24 mouse cellular contexts compared by ENCODE assay signal in genomic region chr14:55711786-55712185, GRCm38 (mm10). TPM values are rescaled to one million over a fixed set of nuclear protein-coding genes. Genes with fewer than 3 reads are reported as not detected.
DNase-seq lines count a peak whose midpoint lies in the region; ATAC-seq and TF ChIP-seq lines count a peak whose summit lies in the region.
"Had no signal": no experiment of that assay in that cellular context is flagged by ENCODE, and none has a peak within 500 bp of the region (broad histone marks: within the 10 kb centered on the region; RNA-seq: fewer than 3 reads in every experiment).

No protein-coding gene starts in this region.

- TF ChIP-seq CTCF in liver, embryonic 14.5 days (IDR thresholded peaks at IDR 0.05; ENCODE audit: low read depth), result peak; percentile 21
- TF ChIP-seq CTCF in G1E (IDR thresholded peaks at IDR 0.05; ENCODE audit: low read depth, low read length), result no peak

- H3K4me2 ChIP-seq in liver, embryonic 14.5 days (ENCODE audit: low read depth), result no peak overlapping the region
- H3K4me2 ChIP-seq in liver, embryonic 11.5 days, result no peak overlapping the region
- H3K4me2 ChIP-seq in stomach, embryonic 15.5 days, result peak overlapping the region; percentile 54
- H3K4me2 ChIP-seq in midbrain, embryonic 14.5 days (ENCODE audit: low read length), result no peak overlapping the region
- H3K4me2 ChIP-seq: embryonic facial prominence, embryonic 13.5 days; forebrain, embryonic 13.5 days; hindbrain, embryonic 14.5 days; lung, embryonic 14.5 days; midbrain, embryonic 15.5 days; neural tube, embryonic 12.5 days had no signal

- no peak overlapping the region for H3K27ac ChIP-seq in liver, embryonic 14.5 days
- H3K27ac ChIP-seq in liver, embryonic 11.5 days (ENCODE audit: low read depth, low read length), result no peak overlapping the region
- H3K27ac ChIP-seq in stomach, embryonic 15.5 days, result peak overlapping the region; percentile 40; the same call in 1 of the 2 replicates
- no peak overlapping the region for H3K27ac ChIP-seq in midbrain, embryonic 14.5 days (replicated peaks; ENCODE audit: low read depth, low read length)
- H3K27ac ChIP-seq: embryonic facial prominence, embryonic 13.5 days; forebrain, embryonic 13.5 days; heart, embryonic 10.5 days; hindbrain, embryonic 14.5 days; midbrain, embryonic 15.5 days; neural tube, embryonic 12.5 days had no signal

- no peak for ATAC-seq in liver, embryonic 14.5 days (ENCODE audit: insufficient read depth)
- ATAC-seq in liver, embryonic 11.5 days (replicated peaks; ENCODE audit: low FRiP score), result no peak
- no peak for ATAC-seq in G1E (ENCODE audit: extremely low read depth, insufficient number of reproducible peaks, low FRiP score, poor library complexity, severe bottlenecking)
- no peak for ATAC-seq in stomach, embryonic 15.5 days (ENCODE audit: insufficient read depth, low FRiP score, low read depth)
- ATAC-seq in midbrain, embryonic 14.5 days (ENCODE audit: low FRiP score, low TSS enrichment), result no peak
- ATAC-seq: activated CD4-positive, CD25-positive, alpha-beta regulatory T cell, adult 4 months; forebrain, embryonic 13.5 days; inflammation-experienced regulatory T-cells, adult 6 months; midbrain, embryonic 15.5 days had no signal

- H3K36me3 ChIP-seq in liver, embryonic 14.5 days (replicated peaks; ENCODE audit: control insufficient read depth, insufficient read depth, low read depth), result no peaks in the 10 kb centered on the region
- 0 out of 2 replicates have a peak, but pooled peaks cover under 1% of the 10 kb centered on the region for H3K36me3 ChIP-seq in liver, embryonic 11.5 days (ENCODE audit: control insufficient read depth, insufficient read depth, low read length)
- H3K36me3 ChIP-seq in G1E (replicated peaks), result peaks cover 47% of the 10 kb centered on the region
- H3K36me3 ChIP-seq in stomach, embryonic 15.5 days, result 0 out of 2 replicates have a peak, but pooled peaks cover 4% of the 10 kb centered on the region
- H3K36me3 ChIP-seq in midbrain, embryonic 14.5 days (ENCODE audit: control insufficient read depth, insufficient read depth, low read length), result peaks cover 9% of the 10 kb centered on the region
- H3K36me3 ChIP-seq: midbrain, embryonic 15.5 days; neural tube, embryonic 12.5 days had no signal

- no peak overlapping the region for H3K9ac ChIP-seq in liver, embryonic 14.5 days (replicated peaks)
- no peak overlapping the region for H3K9ac ChIP-seq in liver, embryonic 11.5 days (ENCODE audit: low read depth, low read length)
- H3K9ac ChIP-seq in stomach, embryonic 15.5 days, result no peak overlapping the region
- H3K9ac ChIP-seq in midbrain, embryonic 14.5 days (replicated peaks; ENCODE audit: low read length), result no peak overlapping the region
- H3K9ac ChIP-seq: embryonic facial prominence, embryonic 13.5 days; forebrain, embryonic 13.5 days; hindbrain, embryonic 14.5 days; lung, embryonic 14.5 days; midbrain, embryonic 15.5 days; neural tube, embryonic 12.5 days had no signal

- no peaks in the 10 kb centered on the region for H3K9me3 ChIP-seq in liver, embryonic 14.5 days (ENCODE audit: control insufficient read depth, low read length)
- H3K9me3 ChIP-seq in liver, embryonic 11.5 days (ENCODE audit: control insufficient read depth, low read length), result no peaks in the 10 kb centered on the region
- no peaks in the 10 kb centered on the region for H3K9me3 ChIP-seq in G1E (replicated peaks)
- no peaks in the 10 kb centered on the region for H3K9me3 ChIP-seq in stomach, embryonic 15.5 days
- H3K9me3 ChIP-seq in midbrain, embryonic 14.5 days (ENCODE audit: control insufficient read depth, low read length), result no peaks in the 10 kb centered on the region
- H3K9me3 ChIP-seq: embryonic facial prominence, embryonic 13.5 days; forebrain, embryonic 13.5 days; heart, embryonic 10.5 days; midbrain, embryonic 15.5 days; neural tube, embryonic 12.5 days had no signal

- no peak overlapping the region for H3K4me3 ChIP-seq in liver, embryonic 14.5 days (ENCODE audit: insufficient read depth in 1 of 2, low read depth in 2 of 2, low read length in 2 of 2)
- H3K4me3 ChIP-seq in liver, embryonic 11.5 days (ENCODE audit: low read depth, low read length), result no peak overlapping the region
- peak overlapping the region; percentile 75; the same call in 1 of the 2 replicates for H3K4me3 ChIP-seq in G1E (ENCODE audit: low read depth, low read length)
- peak overlapping the region; percentile 35 for H3K4me3 ChIP-seq in stomach, embryonic 15.5 days (replicated peaks)
- no peak overlapping the region for H3K4me3 ChIP-seq in midbrain, embryonic 14.5 days (replicated peaks; ENCODE audit: low read depth, low read length)
- H3K4me3 ChIP-seq: embryonic facial prominence, embryonic 13.5 days; forebrain, embryonic 13.5 days; heart, embryonic 10.5 days; midbrain, embryonic 15.5 days; neural tube, embryonic 12.5 days had no signal

- TF ChIP-seq EP300 in liver, embryonic 14.5 days (IDR thresholded peaks at IDR 0.05; ENCODE audit: low read depth), result no peak

- no peaks in the 10 kb centered on the region for H3K27me3 ChIP-seq in liver, embryonic 14.5 days (ENCODE audit: control insufficient read depth, insufficient read depth, low read length)
- H3K27me3 ChIP-seq in liver, embryonic 11.5 days (replicated peaks; ENCODE audit: control insufficient read depth, insufficient read depth, low read length), result 0 out of 2 replicates have a peak, but pooled peaks cover 5% of the 10 kb centered on the region
- H3K27me3 ChIP-seq in G1E (ENCODE audit: insufficient read depth, low read length), result no peaks in the 10 kb centered on the region
- H3K27me3 ChIP-seq in stomach, embryonic 15.5 days (replicated peaks), result no peaks in the 10 kb centered on the region
- H3K27me3 ChIP-seq in midbrain, embryonic 14.5 days (ENCODE audit: control insufficient read depth, insufficient read depth, low read length), result 0 out of 2 replicates have a peak, but pooled peaks cover 8% of the 10 kb centered on the region

- 68% methylated on average over 7 of the region's 7 CpGs for WGBS in liver, embryonic 14.5 days (ENCODE audit: insufficient replicate concordance)
- 72% methylated on average over 7 of the region's 7 CpGs for WGBS in liver, embryonic 11.5 days
- WGBS in stomach, embryonic 15.5 days, result 72% methylated on average over 7 of the region's 7 CpGs
- 83% methylated on average over 7 of the region's 7 CpGs for WGBS in midbrain, embryonic 14.5 days

- H3K4me1 ChIP-seq in liver, embryonic 14.5 days (replicated peaks; ENCODE audit: control insufficient read depth in 2 of 2, insufficient read depth in 2 of 2, low read length in 1 of 2), result peaks cover 0 to 14% of the 10 kb centered on the region in 2 experiments; a peak in 2 of 4 replicates
- peaks cover 37% of the 10 kb centered on the region for H3K4me1 ChIP-seq in liver, embryonic 11.5 days (replicated peaks; ENCODE audit: control insufficient read depth, insufficient read depth, low read length)
- H3K4me1 ChIP-seq in G1E (ENCODE audit: insufficient read depth, low read depth, low read length), result peaks cover 81% of the 10 kb centered on the region
- peaks cover 7% of the 10 kb centered on the region; the same call in 1 of the 2 replicates for H3K4me1 ChIP-seq in stomach, embryonic 15.5 days
- no peaks in the 10 kb centered on the region for H3K4me1 ChIP-seq in midbrain, embryonic 14.5 days (ENCODE audit: control insufficient read depth, insufficient read depth, low read length)
- H3K4me1 ChIP-seq: forebrain, embryonic 13.5 days; midbrain, embryonic 15.5 days had no signal

- DNase-seq in kidney, adult 18-20 months, result peak; percentile 15
- DNase-seq in kidney, postnatal 10 days, result no peak
- DNase-seq in liver, embryonic 14.5 days (ENCODE audit: low read depth in 3 of 3, low spot score in 3 of 3), result no peak
- no peak for DNase-seq in liver, embryonic 11.5 days (ENCODE audit: low spot score)
- no peak for DNase-seq in G1E (ENCODE audit: low spot score)
- DNase-seq in thymus, postnatal 0 days (ENCODE audit: low spot score), result no peak
- DNase-seq in midbrain, embryonic 14.5 days, result no peak
- DNase-seq: adrenal gland, adult 8-10 months; cerebellum, adult 11-12 months; cerebellum, postnatal 25 days; heart, postnatal 4 days; lung, embryonic 14.5 days; lung, postnatal 4 days; thymus, adult 2 months had no signal

RNA-seq across cellular contexts. Expression of gene Tgm1, which starts 1.9 kb away (rescaled TPM):
- polyA plus RNA-seq in liver, embryonic 14.5 days (2012; rRNA removed), result 2.0 and 2.4 TPM in 2 replicates
- polyA plus RNA-seq in liver, embryonic 14.5 days (2014; fragmentation: Nextera tagmentation; extraction: Ambion mirVana), result 2.0 and 2.3 TPM in 2 replicates
- 3.0 and 3.3 TPM in 2 replicates for polyA plus RNA-seq in liver, embryonic 11.5 days (2014; fragmentation: Nextera tagmentation; extraction: Ambion mirVana)
- total RNA-seq in G1E (2014; fragmentation: Nextera tagmentation) (10.5 and 11.5 TPM in 2 replicates), G1E (2017) (11.7 and 13.1 TPM in 2 replicates)
- polyA plus RNA-seq in G1E (2012), result 26.6 and 31.1 TPM in 2 replicates
- polyA plus RNA-seq in stomach, embryonic 15.5 days (2015; fragmentation: Nextera tagmentation; extraction: Ambion mirVana), result 17.9 and 30.5 TPM in 2 replicates
- 2.0 and 3.0 TPM in 2 replicates for polyA plus RNA-seq in thymus, postnatal 0 days (2015; fragmentation: Nextera tagmentation; extraction: Ambion mirVana)
- 0.14 and 0.36 TPM in 2 replicates for polyA plus RNA-seq in midbrain, embryonic 14.5 days (2014; fragmentation: Nextera tagmentation; extraction: Ambion mirVana)
- total RNA-seq: megakaryocyte-erythroid progenitor cell, adult 5-6 weeks had no signal
- polyA plus RNA-seq: activated CD4-positive, CD25-positive, alpha-beta regulatory T cell, adult 4 months; inflammation-experienced regulatory T-cells, adult 6 months had no signal

RNA-seq across cellular contexts. Expression of gene Rabggta, which starts 10.3 kb away (rescaled TPM):
- polyA plus RNA-seq in liver, embryonic 14.5 days (2012; rRNA removed), result 10.9 and 12.8 TPM in 2 replicates
- polyA plus RNA-seq in liver, embryonic 14.5 days (2014; fragmentation: Nextera tagmentation; extraction: Ambion mirVana), result 7.4 and 8.1 TPM in 2 replicates
- 22.8 and 24.0 TPM in 2 replicates for polyA plus RNA-seq in liver, embryonic 11.5 days (2014; fragmentation: Nextera tagmentation; extraction: Ambion mirVana)
- total RNA-seq in G1E (2014; fragmentation: Nextera tagmentation) (11.9 and 12.4 TPM in 2 replicates), G1E (2017) (15.2 and 17.3 TPM in 2 replicates)
- polyA plus RNA-seq in G1E (2012), result 19.3 and 27.6 TPM in 2 replicates
- polyA plus RNA-seq in stomach, embryonic 15.5 days (2015; fragmentation: Nextera tagmentation; extraction: Ambion mirVana), result 30.0 and 35.8 TPM in 2 replicates
- 32.2 and 39.4 TPM in 2 replicates for polyA plus RNA-seq in thymus, postnatal 0 days (2015; fragmentation: Nextera tagmentation; extraction: Ambion mirVana)
- 39.4 and 48.5 TPM in 2 replicates for polyA plus RNA-seq in midbrain, embryonic 14.5 days (2014; fragmentation: Nextera tagmentation; extraction: Ambion mirVana)

RNA-seq across cellular contexts. Expression of gene Tinf2, which starts 30.2 kb away (rescaled TPM):
- 13.4 and 16.6 TPM in 2 replicates for polyA plus RNA-seq in liver, embryonic 14.5 days (2012; rRNA removed)
- 19.0 and 19.3 TPM in 2 replicates for polyA plus RNA-seq in liver, embryonic 14.5 days (2014; fragmentation: Nextera tagmentation; extraction: Ambion mirVana)
- 42.3 and 44.9 TPM in 2 replicates for polyA plus RNA-seq in liver, embryonic 11.5 days (2014; fragmentation: Nextera tagmentation; extraction: Ambion mirVana)
- 51.4 and 55.1 TPM in 2 replicates for total RNA-seq in G1E (2014; fragmentation: Nextera tagmentation)
- total RNA-seq in G1E (2017), result 42.4 and 42.7 TPM in 2 replicates
- 41.7 and 44.2 TPM in 2 replicates for polyA plus RNA-seq in G1E (2012)
- 33.9 and 40.4 TPM in 2 replicates for polyA plus RNA-seq in stomach, embryonic 15.5 days (2015; fragmentation: Nextera tagmentation; extraction: Ambion mirVana)
- polyA plus RNA-seq in thymus, postnatal 0 days (2015; fragmentation: Nextera tagmentation; extraction: Ambion mirVana), result 55.4 and 57.7 TPM in 2 replicates
- 23.4 and 26.9 TPM in 2 replicates for polyA plus RNA-seq in midbrain, embryonic 14.5 days (2014; fragmentation: Nextera tagmentation; extraction: Ambion mirVana)

RNA-seq across cellular contexts. Expression of gene Dhrs1, which starts 33.7 kb away (rescaled TPM):
- 21.2 and 31.0 TPM in 2 replicates for polyA plus RNA-seq in liver, embryonic 14.5 days (2012; rRNA removed)
- polyA plus RNA-seq in liver, embryonic 14.5 days (2014; fragmentation: Nextera tagmentation; extraction: Ambion mirVana), result 34.4 and 40.4 TPM in 2 replicates
- polyA plus RNA-seq in liver, embryonic 11.5 days (2014; fragmentation: Nextera tagmentation; extraction: Ambion mirVana), result 48.8 and 53.9 TPM in 2 replicates
- total RNA-seq in G1E (2014; fragmentation: Nextera tagmentation) (67.7 and 86.7 TPM in 2 replicates), G1E (2017) (39.3 and 57.2 TPM in 2 replicates)
- polyA plus RNA-seq in G1E (2012), result 4.2 and 6.5 TPM in 2 replicates
- polyA plus RNA-seq in stomach, embryonic 15.5 days (2015; fragmentation: Nextera tagmentation; extraction: Ambion mirVana), result 92.9 and 96.4 TPM in 2 replicates
- polyA plus RNA-seq in thymus, postnatal 0 days (2015; fragmentation: Nextera tagmentation; extraction: Ambion mirVana), result 63.6 and 65.8 TPM in 2 replicates
- polyA plus RNA-seq in midbrain, embryonic 14.5 days (2014; fragmentation: Nextera tagmentation; extraction: Ambion mirVana), result 60.1 and 65.1 TPM in 2 replicates

RNA-seq across cellular contexts. Expression of gene Nop9, which starts 33.7 kb away (rescaled TPM):
- polyA plus RNA-seq in liver, embryonic 14.5 days (2012; rRNA removed), result 13.1 and 13.2 TPM in 2 replicates
- 20.8 and 27.5 TPM in 2 replicates for polyA plus RNA-seq in liver, embryonic 14.5 days (2014; fragmentation: Nextera tagmentation; extraction: Ambion mirVana)
- 70.6 and 76.1 TPM in 2 replicates for polyA plus RNA-seq in liver, embryonic 11.5 days (2014; fragmentation: Nextera tagmentation; extraction: Ambion mirVana)
- total RNA-seq in G1E (2014; fragmentation: Nextera tagmentation) (23.0 and 32.6 TPM in 2 replicates), G1E (2017) (22.3 and 23.5 TPM in 2 replicates)
- polyA plus RNA-seq in G1E (2012), result 45.5 and 56.5 TPM in 2 replicates
- 34.3 and 36.7 TPM in 2 replicates for polyA plus RNA-seq in stomach, embryonic 15.5 days (2015; fragmentation: Nextera tagmentation; extraction: Ambion mirVana)
- 37.8 and 47.2 TPM in 2 replicates for polyA plus RNA-seq in thymus, postnatal 0 days (2015; fragmentation: Nextera tagmentation; extraction: Ambion mirVana)
- polyA plus RNA-seq in midbrain, embryonic 14.5 days (2014; fragmentation: Nextera tagmentation; extraction: Ambion mirVana), result 25.0 and 31.2 TPM in 2 replicates

Comparison
In these comparisons a context has a peak if more than half of its experiments do, and no peak if none do; other contexts are left out.
1. H3K4me3 ChIP-seq: peak in G1E (single experiment) and stomach, embryonic 15.5 days (single experiment); none in liver, embryonic 14.5 days (0 of 2), liver, embryonic 11.5 days (single experiment) and midbrain, embryonic 14.5 days (single experiment).